Mouse (Mus musculus): ENCODE data around the gene Asb13. TPM values are rescaled to one million over a fixed set of nuclear protein-coding genes. Genes with fewer than 3 reads are reported as not detected.
A peak's percentile ranks its signal among the peaks of the same experiment; 100 is the strongest.

Asb13 gene
- polyA plus RNA-seq, 1 experiment from 2014 or later: 13.2 TPM

- Histone ChIP-seq H3K9ac (ENCODE audit: low read depth, low read length) (no peak overlapping the region), H3K4me2 (replicated peaks; ENCODE audit: low read depth, low read length) (no peak overlapping the region), H3K27me3 (ENCODE audit: control insufficient read depth, insufficient read depth, low read length) (no peaks in the 10 kb centered on the region), H3K4me1 (replicated peaks; ENCODE audit: control insufficient read depth, insufficient read depth, low read length) (no peaks in the 10 kb centered on the region), H3K27ac (ENCODE audit: low read depth, low read length) (no peak overlapping the region), H3K4me3 (ENCODE audit: low read depth, low read length) (no peak overlapping the region), H3K36me3 (ENCODE audit: control insufficient read depth, insufficient read depth, low read length) (no peaks in the 10 kb centered on the region), H3K9me3 (ENCODE audit: control insufficient read depth, low read length) (no peaks in the 10 kb centered on the region)
- no peak for DNase-seq (ENCODE audit: low spot score)
- no peak for ATAC-seq (ENCODE audit: low FRiP score)
- 83% methylated on average over 7 of the region's 7 CpGs for WGBS
Observed at GRCm38 (mm10) chr13:3646566-3646965, 12.7 kb downstream of the Asb13 start.

GRCm38 (mm10) chr13:3650569-3650968 is 16.7 kb downstream of the Asb13 start:
- no peaks in the 10 kb centered on the region for H3K9me3 ChIP-seq (ENCODE audit: control insufficient read depth, low read length)
- no peak for ATAC-seq (ENCODE audit: low FRiP score)
- H3K27ac ChIP-seq (ENCODE audit: low read depth, low read length): no peak overlapping the region
- 92% methylated on average over 4 of the region's 4 CpGs for WGBS
- no peak overlapping the region for H3K4me3 ChIP-seq (ENCODE audit: low read depth, low read length)
- no peaks in the 10 kb centered on the region for H3K27me3 ChIP-seq (ENCODE audit: control insufficient read depth, insufficient read depth, low read length)
- H3K4me2 ChIP-seq (replicated peaks; ENCODE audit: low read depth, low read length): no peak overlapping the region
- DNase-seq (ENCODE audit: low spot score): no peak
- H3K9ac ChIP-seq (ENCODE audit: low read depth, low read length): no peak overlapping the region
- H3K36me3 ChIP-seq (ENCODE audit: control insufficient read depth, insufficient read depth, low read length): no peaks in the 10 kb centered on the region
- H3K4me1 ChIP-seq (replicated peaks; ENCODE audit: control insufficient read depth, insufficient read depth, low read length): no peaks in the 10 kb centered on the region

DNA sequence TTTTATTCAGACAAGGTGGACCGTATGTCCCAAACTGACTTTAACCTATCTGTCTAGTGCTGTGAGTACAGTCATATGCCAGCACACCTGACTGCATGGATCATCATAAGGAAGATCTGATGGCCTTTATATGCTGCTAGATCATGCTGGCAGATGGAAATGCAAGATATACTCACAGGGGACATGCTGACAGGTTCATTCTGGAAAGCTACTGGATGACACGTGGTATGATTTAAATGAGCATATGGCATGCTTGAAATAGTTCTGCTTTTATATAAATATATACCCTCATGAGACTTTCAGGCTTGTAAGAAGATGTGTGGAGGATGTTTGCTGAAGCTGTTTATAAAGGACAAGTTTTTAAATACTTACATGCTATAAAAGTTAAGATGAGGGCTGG is 20.6 kb downstream of the Asb13 start:
- Histone ChIP-seq H3K4me3 (ENCODE audit: low read depth, low read length) (no peak overlapping the region), H3K27ac (ENCODE audit: low read depth, low read length) (no peak overlapping the region), H3K27me3 (ENCODE audit: control insufficient read depth, insufficient read depth, low read length) (no peaks in the 10 kb centered on the region), H3K9me3 (ENCODE audit: control insufficient read depth, low read length) (no peaks in the 10 kb centered on the region), H3K36me3 (ENCODE audit: control insufficient read depth, insufficient read depth, low read length) (no peaks in the 10 kb centered on the region), H3K9ac (ENCODE audit: low read depth, low read length) (no peak overlapping the region), H3K4me1 (replicated peaks; ENCODE audit: control insufficient read depth, insufficient read depth, low read length) (no peaks in the 10 kb centered on the region), H3K4me2 (replicated peaks; ENCODE audit: low read depth, low read length) (no peak overlapping the region)
- DNase-seq (ENCODE audit: low spot score): no peak
- WGBS: 87% methylated on average over 2 of the region's 2 CpGs
- ATAC-seq (ENCODE audit: low FRiP score): no peak

DNA sequence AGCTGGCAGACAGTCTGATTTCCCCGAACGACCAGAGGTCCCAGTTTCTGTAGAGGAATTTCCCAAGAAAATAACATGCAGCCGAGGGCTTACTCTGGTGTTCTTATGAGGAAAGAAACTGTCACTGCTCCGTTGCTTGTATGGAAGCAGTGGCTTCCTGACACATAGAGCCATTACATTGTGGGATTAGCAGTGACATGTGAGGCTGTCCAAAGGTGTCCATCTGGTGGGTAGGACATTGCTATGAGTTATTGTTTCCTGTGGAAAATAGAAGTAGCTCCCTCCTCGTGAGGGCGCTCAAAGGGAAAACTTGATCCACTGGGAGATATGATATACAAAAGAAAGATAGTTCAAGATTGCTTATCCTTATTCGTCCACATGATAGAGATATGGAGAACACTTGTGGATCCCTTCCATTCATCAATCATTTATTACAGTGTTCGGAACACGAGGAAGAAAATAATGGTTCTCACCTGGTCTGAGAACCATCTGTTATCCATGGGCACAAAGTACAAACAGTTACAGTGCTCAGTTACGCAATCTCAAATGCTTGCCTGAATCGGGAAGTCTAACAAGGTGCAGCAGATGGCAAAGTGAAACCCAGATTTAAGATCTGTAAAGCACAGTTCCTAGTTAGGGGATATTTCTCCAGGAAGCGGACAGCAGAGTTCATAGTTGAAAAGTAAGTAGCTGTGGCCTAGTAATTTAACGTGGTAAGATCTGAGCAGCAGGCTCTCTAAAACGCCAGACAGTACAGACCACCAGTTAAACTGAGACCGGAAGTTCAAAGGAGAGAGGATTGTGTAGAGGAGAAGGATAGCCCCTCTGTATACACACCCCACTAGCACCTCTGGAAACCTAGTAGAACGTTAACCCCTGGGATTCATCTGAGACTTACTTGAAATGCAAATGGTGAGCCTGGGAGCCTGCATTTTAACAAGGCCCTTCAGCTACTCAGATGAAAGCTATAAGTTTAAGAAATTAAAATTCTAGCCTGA is 25.6 kb downstream of the Asb13 start:
- no peak overlapping the region for H3K27ac ChIP-seq (ENCODE audit: low read depth, low read length)
- no peak overlapping the region for H3K9ac ChIP-seq (ENCODE audit: low read depth, low read length)
- 81% methylated on average over 16 of the region's 16 CpGs for WGBS
- no peak overlapping the region for H3K4me2 ChIP-seq (replicated peaks; ENCODE audit: low read depth, low read length)
- H3K27me3 ChIP-seq (ENCODE audit: control insufficient read depth, insufficient read depth, low read length): no peaks in the 10 kb centered on the region
- H3K4me3 ChIP-seq (ENCODE audit: low read depth, low read length): no peak overlapping the region
- H3K4me1 ChIP-seq (replicated peaks; ENCODE audit: control insufficient read depth, insufficient read depth, low read length): no peaks in the 10 kb centered on the region
- DNase-seq (ENCODE audit: low spot score) (no peak), ATAC-seq (ENCODE audit: low FRiP score) (no peak)
- H3K9me3 ChIP-seq (ENCODE audit: control insufficient read depth, low read length): no peaks in the 10 kb centered on the region
- no peaks in the 10 kb centered on the region for H3K36me3 ChIP-seq (ENCODE audit: control insufficient read depth, insufficient read depth, low read length)

GRCm38 (mm10) chr13:3664241-3664640 is 30.4 kb downstream of the Asb13 start:
- ATAC-seq (ENCODE audit: low FRiP score) (no peak), DNase-seq (ENCODE audit: low spot score) (no peak)
- Histone ChIP-seq H3K4me2 (replicated peaks; ENCODE audit: low read depth, low read length) (no peak overlapping the region), H3K4me3 (ENCODE audit: low read depth, low read length) (no peak overlapping the region), H3K4me1 (replicated peaks; ENCODE audit: control insufficient read depth, insufficient read depth, low read length) (no peaks in the 10 kb centered on the region), H3K27ac (ENCODE audit: low read depth, low read length) (no peak overlapping the region), H3K27me3 (ENCODE audit: control insufficient read depth, insufficient read depth, low read length) (no peaks in the 10 kb centered on the region), H3K9ac (ENCODE audit: low read depth, low read length) (no peak overlapping the region), H3K9me3 (ENCODE audit: control insufficient read depth, low read length) (no peaks in the 10 kb centered on the region), H3K36me3 (ENCODE audit: control insufficient read depth, insufficient read depth, low read length) (no peaks in the 10 kb centered on the region)
- WGBS: 70% methylated on average over 3 of the region's 3 CpGs

- WGBS: 14% methylated on average over 5 of the region's 5 CpGs
- no peak overlapping the region; the same call in 1 of the 2 replicates for H3K4me2 ChIP-seq (replicated peaks; ENCODE audit: low read depth, low read length)
- DNase-seq (ENCODE audit: low spot score): peak; percentile 84
Observed at GRCm38 (mm10) chr13:3665308-3665723, 31.5 kb downstream of the Asb13 start.

GRCm38 (mm10) chr13:3667288-3667873 is 33.5 kb downstream of the Asb13 start:
- no peak overlapping the region for H3K4me2 ChIP-seq (replicated peaks; ENCODE audit: low read depth, low read length)
- no peak for DNase-seq (ENCODE audit: low spot score)
- no peaks in the 10 kb centered on the region for H3K9me3 ChIP-seq (ENCODE audit: control insufficient read depth, low read length)
- no peaks in the 10 kb centered on the region for H3K4me1 ChIP-seq (replicated peaks; ENCODE audit: control insufficient read depth, insufficient read depth, low read length)
- H3K9ac ChIP-seq (ENCODE audit: low read depth, low read length): no peak overlapping the region
- WGBS: 83% methylated on average over 5 of the region's 5 CpGs
- no peak overlapping the region for H3K27ac ChIP-seq (ENCODE audit: low read depth, low read length)
- ATAC-seq (ENCODE audit: low FRiP score): no peak
- H3K36me3 ChIP-seq (ENCODE audit: control insufficient read depth, insufficient read depth, low read length): no peaks in the 10 kb centered on the region
- no peaks in the 10 kb centered on the region for H3K27me3 ChIP-seq (ENCODE audit: control insufficient read depth, insufficient read depth, low read length)
- H3K4me3 ChIP-seq (ENCODE audit: low read depth, low read length): no peak overlapping the region

More at GRCm38 (mm10) chr13:3665308-3665723, 31.5 kb downstream of the Asb13 start:
- H3K9me3 ChIP-seq (ENCODE audit: control insufficient read depth, low read length): no peaks in the 10 kb centered on the region
- no peak overlapping the region for H3K4me3 ChIP-seq (ENCODE audit: low read depth, low read length)
- H3K36me3 ChIP-seq (ENCODE audit: control insufficient read depth, insufficient read depth, low read length): no peaks in the 10 kb centered on the region
- no peaks in the 10 kb centered on the region for H3K4me1 ChIP-seq (replicated peaks; ENCODE audit: control insufficient read depth, insufficient read depth, low read length)
- H3K27me3 ChIP-seq (ENCODE audit: control insufficient read depth, insufficient read depth, low read length): no peaks in the 10 kb centered on the region
- no peak overlapping the region for H3K27ac ChIP-seq (ENCODE audit: low read depth, low read length)
- no peak overlapping the region for H3K9ac ChIP-seq (ENCODE audit: low read depth, low read length)
- peak; percentile 83 for ATAC-seq (ENCODE audit: low FRiP score)

GRCm38 (mm10) chr13:3668068-3668467 is 34.2 kb downstream of the Asb13 start:
- Histone ChIP-seq H3K4me2 (replicated peaks; ENCODE audit: low read depth, low read length) (no peak overlapping the region), H3K4me1 (replicated peaks; ENCODE audit: control insufficient read depth, insufficient read depth, low read length) (no peaks in the 10 kb centered on the region), H3K4me3 (ENCODE audit: low read depth, low read length) (no peak overlapping the region), H3K9me3 (ENCODE audit: control insufficient read depth, low read length) (no peaks in the 10 kb centered on the region), H3K27me3 (ENCODE audit: control insufficient read depth, insufficient read depth, low read length) (no peaks in the 10 kb centered on the region), H3K27ac (ENCODE audit: low read depth, low read length) (no peak overlapping the region), H3K9ac (ENCODE audit: low read depth, low read length) (no peak overlapping the region), H3K36me3 (ENCODE audit: control insufficient read depth, insufficient read depth, low read length) (no peaks in the 10 kb centered on the region)
- ATAC-seq (ENCODE audit: low FRiP score) (no peak), DNase-seq (ENCODE audit: low spot score) (no peak)
- 89% methylated on average over 3 of the region's 3 CpGs for WGBS
